ENCODE assay signal across 7 mouse cellular contexts in genomic region chr1:184731644-184732545, GRCm38 (mm10). TPM values are rescaled to one million over a fixed set of nuclear protein-coding genes. Genes with fewer than 3 reads are reported as not detected.
DNase-seq lines count a peak whose midpoint lies in the region; ATAC-seq and TF ChIP-seq lines count a peak whose summit lies in the region.

No protein-coding gene starts in this region.

- in situ Hi-C loops in Patski (cut with MboI; ENCODE audit: low pct_unique_long_range_greater_than_20kb) = no loop called here

- ATAC-seq in CD4-positive, CD25-positive, alpha-beta regulatory T cell, adult 4 months = peak; percentile 48
- peak; percentile 23 for ATAC-seq in Patski
- peak; percentile 57 for ATAC-seq in forebrain, embryonic 12.5 days (ENCODE audit: low FRiP score)
- ATAC-seq in limb, embryonic 13.5 days (ENCODE audit: low FRiP score, low read depth) = no peak
- peak; percentile 53 for ATAC-seq in midbrain, embryonic 13.5 days
- ATAC-seq in stomach, postnatal 0 days (ENCODE audit: low FRiP score, low TSS enrichment) = peak; percentile 32; the same call in 1 of the 2 replicates

- TF ChIP-seq CTCF in Patski (IDR thresholded peaks at IDR 0.05) = no peak
- no peak for TF ChIP-seq CTCF in stomach, postnatal 0 days (IDR thresholded peaks at IDR 0.05; ENCODE audit: low read depth)

- POLR2A ChIA-PET in Patski (lab: Charles Lee) = interaction anchor here (0.5 to 0.8 kb wide), 5 partner anchors 169 to 857 kb away, joined by 3 to 4 read pairs (median 4); no protein-coding TSS in a partner anchor

- DNase-seq in Patski (ENCODE audit: low read depth, low spot score) = no peak
- DNase-seq in heart, postnatal 36 days = peak; percentile 72 to 81
- peak; percentile 41 for DNase-seq in stomach, postnatal 0 days (ENCODE audit: low spot score)

- H3K4me3 ChIP-seq in forebrain, embryonic 12.5 days (replicated peaks) = peak overlapping the region; percentile 52
- peak overlapping the region; percentile 59 for H3K4me3 ChIP-seq in limb, embryonic 13.5 days
- peak overlapping the region; percentile 44 for H3K4me3 ChIP-seq in midbrain, embryonic 13.5 days (replicated peaks)
- H3K4me3 ChIP-seq in stomach, postnatal 0 days (ENCODE audit: low read depth, low read length) = peak overlapping the region; percentile 61

- under 1% methylated on average over 85 of the region's 85 CpGs for WGBS in forebrain, embryonic 12.5 days
- WGBS in limb, embryonic 13.5 days = under 1% methylated on average over 82 of the region's 85 CpGs
- under 1% methylated on average over 84 of the region's 85 CpGs for WGBS in midbrain, embryonic 13.5 days
- 1% methylated on average over 72 of the region's 85 CpGs for WGBS in stomach, postnatal 0 days

- CTCF ChIA-PET in Patski (lab: Charles Lee) = no interaction called here

- no peaks in the 10 kb centered on the region for H3K36me3 ChIP-seq in forebrain, embryonic 12.5 days (replicated peaks)
- H3K36me3 ChIP-seq in limb, embryonic 13.5 days = no peaks in the 10 kb centered on the region
- H3K36me3 ChIP-seq in midbrain, embryonic 13.5 days = no peaks in the 10 kb centered on the region
- no peaks in the 10 kb centered on the region for H3K36me3 ChIP-seq in stomach, postnatal 0 days (ENCODE audit: control insufficient read depth, insufficient read depth, low read length)

- H3K27ac ChIP-seq in forebrain, embryonic 12.5 days = peak overlapping the region; percentile 8; the same call in 1 of the 2 replicates
- peak overlapping the region; percentile 88 for H3K27ac ChIP-seq in limb, embryonic 13.5 days
- no peak overlapping the region for H3K27ac ChIP-seq in midbrain, embryonic 13.5 days
- H3K27ac ChIP-seq in stomach, postnatal 0 days (replicated peaks) = peak overlapping the region; percentile 85

- H3K9ac ChIP-seq in forebrain, embryonic 12.5 days = peak overlapping the region; percentile 58
- H3K9ac ChIP-seq in limb, embryonic 13.5 days = peak overlapping the region; percentile 83
- peak overlapping the region; percentile 58 for H3K9ac ChIP-seq in midbrain, embryonic 13.5 days (replicated peaks)
- peak overlapping the region; percentile 65 for H3K9ac ChIP-seq in stomach, postnatal 0 days (ENCODE audit: low read length)

- peaks cover 26% of the 10 kb centered on the region for H3K4me1 ChIP-seq in forebrain, embryonic 12.5 days
- peaks cover 56% of the 10 kb centered on the region for H3K4me1 ChIP-seq in limb, embryonic 13.5 days
- H3K4me1 ChIP-seq in midbrain, embryonic 13.5 days (replicated peaks) = peaks cover 31% of the 10 kb centered on the region
- H3K4me1 ChIP-seq in stomach, postnatal 0 days (replicated peaks; ENCODE audit: control insufficient read depth, insufficient read depth) = no peaks in the 10 kb centered on the region; the same call in 1 of the 2 replicates

- intact Hi-C loops in heart, postnatal 36 days (cut with DNase I) = no loop called here

- peak overlapping the region; percentile 91 for H3K4me2 ChIP-seq in forebrain, embryonic 12.5 days
- H3K4me2 ChIP-seq in limb, embryonic 13.5 days (replicated peaks) = peak overlapping the region; percentile 85
- peak overlapping the region; percentile 75 for H3K4me2 ChIP-seq in midbrain, embryonic 13.5 days (replicated peaks)
- H3K4me2 ChIP-seq in stomach, postnatal 0 days (replicated peaks; ENCODE audit: low read depth) = peak overlapping the region; percentile 75

- TF ChIP-seq EP300 in stomach, postnatal 0 days (optimal IDR thresholded peaks at IDR 0.05) = no peak

- H3K27me3 ChIP-seq in Patski = no peaks in the 10 kb centered on the region
- peaks cover 98% of the 10 kb centered on the region for H3K27me3 ChIP-seq in forebrain, embryonic 12.5 days
- H3K27me3 ChIP-seq in limb, embryonic 13.5 days = peaks cover 89% of the 10 kb centered on the region
- peaks cover 97% of the 10 kb centered on the region for H3K27me3 ChIP-seq in midbrain, embryonic 13.5 days
- peaks cover 31% of the 10 kb centered on the region; the same call in 1 of the 2 replicates for H3K27me3 ChIP-seq in stomach, postnatal 0 days (ENCODE audit: control insufficient read depth, insufficient read depth, low read length)

- no peaks in the 10 kb centered on the region for H3K9me3 ChIP-seq in forebrain, embryonic 12.5 days
- H3K9me3 ChIP-seq in limb, embryonic 13.5 days = no peaks in the 10 kb centered on the region
- H3K9me3 ChIP-seq in midbrain, embryonic 13.5 days = no peaks in the 10 kb centered on the region; the same call in 1 of the 2 replicates
- H3K9me3 ChIP-seq in stomach, postnatal 0 days (ENCODE audit: control insufficient read depth, low read length) = no peaks in the 10 kb centered on the region

RNA-seq across cellular contexts. Expression of gene Hlx, which starts 0.5 kb away (rescaled TPM):
- polyA plus RNA-seq in CD4-positive, CD25-positive, alpha-beta regulatory T cell, adult 4 months (2017; shearing (Covaris generic)) = not detected
- 1.3 TPM for polyA plus RNA-seq in Patski (2021)
- polyA plus RNA-seq in forebrain, embryonic 12.5 days (2016; fragmentation: Nextera tagmentation; extraction: Ambion mirVana) = 2.7 and 3.1 TPM in 2 replicates
- 10 to 100 TPM in 1 of 2 experiments, 1 to 10 TPM in 1; 9.9 to 14.5 TPM for total RNA-seq in heart, postnatal 36 days (2021)
- 26.2 and 30.3 TPM in 2 replicates for polyA plus RNA-seq in limb, embryonic 13.5 days (2015; fragmentation: Nextera tagmentation; extraction: Ambion mirVana)
- polyA plus RNA-seq in midbrain, embryonic 13.5 days (2015; fragmentation: Nextera tagmentation; extraction: Ambion mirVana) = 1.1 and 1.4 TPM in 2 replicates
- polyA plus RNA-seq in stomach, postnatal 0 days (2015; fragmentation: Nextera tagmentation; extraction: Ambion mirVana) = 5.4 and 6.9 TPM in 2 replicates
